In genomic region chr9:65675461-65676357, GRCm38 (mm10) we compare ENCODE assay signal across 8 mouse cellular contexts. TPM values are rescaled to one million over a fixed set of nuclear protein-coding genes. Genes with fewer than 3 reads are reported as not detected.
A peak's percentile ranks its signal among the peaks of the same experiment; 100 is the strongest.
DNase-seq lines count a peak whose midpoint lies in the region; ATAC-seq and TF ChIP-seq lines count a peak whose summit lies in the region.

No protein-coding gene starts in this region.

- peak overlapping the region; percentile 80 for H3K4me3 ChIP-seq in forebrain, embryonic 12.5 days (replicated peaks)
- H3K4me3 ChIP-seq in liver, embryonic 11.5 days (ENCODE audit: low read depth, low read length): peak overlapping the region; percentile 80
- H3K4me3 ChIP-seq in midbrain, postnatal 0 days (ENCODE audit: low read depth, low read length): peak overlapping the region; percentile 59

- DNase-seq in cerebellum, adult 11-12 months: peak; percentile 49
- no peak for DNase-seq in cerebellum, postnatal 36 days
- peak; percentile 53 for DNase-seq in 416B (ENCODE audit: low read depth)
- DNase-seq in liver, embryonic 11.5 days (ENCODE audit: low spot score): no peak
- no peak for DNase-seq in midbrain, postnatal 0 days (ENCODE audit: low spot score)
- DNase-seq in c-Kit-positive CD71-positive TER-119-positive erythroid progenitor cells, embryonic 14.5 days (ENCODE audit: low spot score): no peak
- DNase-seq in left cerebral cortex, postnatal 10 days (ENCODE audit: extremely low spot score in 1 of 2, low spot score in 2 of 2): no peak

- H3K36me3 ChIP-seq in forebrain, embryonic 12.5 days (replicated peaks): peaks cover 4% of the 10 kb centered on the region; the same call in 1 of the 2 replicates
- H3K36me3 ChIP-seq in liver, embryonic 11.5 days (ENCODE audit: control insufficient read depth, insufficient read depth, low read length): no peaks in the 10 kb centered on the region
- H3K36me3 ChIP-seq in midbrain, postnatal 0 days (ENCODE audit: insufficient read depth, low read length): no peaks in the 10 kb centered on the region

- TF ChIP-seq CTCF in midbrain, postnatal 0 days (IDR thresholded peaks at IDR 0.05): no peak

- no peaks in the 10 kb centered on the region for H3K9me3 ChIP-seq in forebrain, embryonic 12.5 days
- H3K9me3 ChIP-seq in liver, embryonic 11.5 days (ENCODE audit: control insufficient read depth, low read length): no peaks in the 10 kb centered on the region
- no peaks in the 10 kb centered on the region for H3K9me3 ChIP-seq in midbrain, postnatal 0 days (ENCODE audit: low read length)

- peak overlapping the region; percentile 63; the same call in 1 of the 2 replicates for H3K27ac ChIP-seq in forebrain, embryonic 12.5 days
- H3K27ac ChIP-seq in liver, embryonic 11.5 days (ENCODE audit: low read depth, low read length): no peak overlapping the region; the same call in 1 of the 2 replicates
- peak overlapping the region; percentile 80 for H3K27ac ChIP-seq in midbrain, postnatal 0 days (ENCODE audit: low read depth, low read length)

- H3K4me2 ChIP-seq in forebrain, embryonic 12.5 days: peak overlapping the region; percentile 84
- H3K4me2 ChIP-seq in liver, embryonic 11.5 days: peak overlapping the region; percentile 83
- peak overlapping the region; percentile 87 for H3K4me2 ChIP-seq in midbrain, postnatal 0 days (ENCODE audit: low read depth, low read length, poor library complexity, severe bottlenecking)

- peak overlapping the region; percentile 91 for H3K9ac ChIP-seq in forebrain, embryonic 12.5 days
- H3K9ac ChIP-seq in liver, embryonic 11.5 days (ENCODE audit: low read depth, low read length): peak overlapping the region; percentile 57
- peak overlapping the region; percentile 62 for H3K9ac ChIP-seq in midbrain, postnatal 0 days (replicated peaks; ENCODE audit: low read length, poor library complexity, severe bottlenecking)

- H3K27me3 ChIP-seq in forebrain, embryonic 12.5 days: no peaks in the 10 kb centered on the region
- no peaks in the 10 kb centered on the region for H3K27me3 ChIP-seq in liver, embryonic 11.5 days (replicated peaks; ENCODE audit: control insufficient read depth, insufficient read depth, low read length)
- H3K27me3 ChIP-seq in midbrain, postnatal 0 days (ENCODE audit: insufficient read depth, low read length): no peaks in the 10 kb centered on the region

- ATAC-seq in forebrain, embryonic 12.5 days (ENCODE audit: low FRiP score): peak; percentile 69; the same call in 1 of the 2 replicates
- peak; percentile 29 for ATAC-seq in liver, embryonic 11.5 days (replicated peaks; ENCODE audit: low FRiP score)
- peak; percentile 47 for ATAC-seq in midbrain, postnatal 0 days (ENCODE audit: low FRiP score)

- H3K4me1 ChIP-seq in forebrain, embryonic 12.5 days: peaks cover 43% of the 10 kb centered on the region
- H3K4me1 ChIP-seq in liver, embryonic 11.5 days (replicated peaks; ENCODE audit: control insufficient read depth, insufficient read depth, low read length): peaks cover 43% of the 10 kb centered on the region
- H3K4me1 ChIP-seq in midbrain, postnatal 0 days (ENCODE audit: insufficient read depth, low read length): peaks cover 25% of the 10 kb centered on the region

- 59% methylated on average over 8 of the region's 8 CpGs for WGBS in forebrain, embryonic 12.5 days
- 48% methylated on average over 8 of the region's 8 CpGs for WGBS in liver, embryonic 11.5 days
- WGBS in midbrain, postnatal 0 days: 51% methylated on average over 8 of the region's 8 CpGs

- intact Hi-C loops in left cerebral cortex, postnatal 10 days (cut with DNase I): no loop called here

RNA-seq across cellular contexts. Expression of gene Oaz2, which starts 7.9 kb away (rescaled TPM):
- 247 and 249 TPM in 2 replicates for polyA plus RNA-seq in forebrain, embryonic 12.5 days (2016; fragmentation: Nextera tagmentation; extraction: Ambion mirVana)
- 119 and 123 TPM in 2 replicates for polyA plus RNA-seq in liver, embryonic 11.5 days (2014; fragmentation: Nextera tagmentation; extraction: Ambion mirVana)
- total RNA-seq in midbrain, postnatal 0 days (2014; rRNA removed): 252 and 274 TPM in 2 replicates
- 382 and 399 TPM in 2 replicates for polyA plus RNA-seq in midbrain, postnatal 0 days (2015; fragmentation: Nextera tagmentation; extraction: Ambion mirVana)
- 100 to 1,000 TPM; 226 to 228 TPM for total RNA-seq in left cerebral cortex, postnatal 10 days (2021)

RNA-seq across cellular contexts. Expression of gene Rbpms2, which starts 46.3 kb away (rescaled TPM):
- 9.9 and 10.5 TPM in 2 replicates for polyA plus RNA-seq in forebrain, embryonic 12.5 days (2016; fragmentation: Nextera tagmentation; extraction: Ambion mirVana)
- polyA plus RNA-seq in liver, embryonic 11.5 days (2014; fragmentation: Nextera tagmentation; extraction: Ambion mirVana): 34.8 and 36.5 TPM in 2 replicates
- total RNA-seq in midbrain, postnatal 0 days (2014; rRNA removed): 3.1 and 5.8 TPM in 2 replicates
- polyA plus RNA-seq in midbrain, postnatal 0 days (2015; fragmentation: Nextera tagmentation; extraction: Ambion mirVana): 3.4 and 3.7 TPM in 2 replicates
- total RNA-seq in left cerebral cortex, postnatal 10 days (2021): 1 to 10 TPM; 1.6 to 1.8 TPM

Comparison
In these comparisons a context has a peak if more than half of its experiments do, and no peak if none do; other contexts are left out.
1. DNase-seq: peak in cerebellum, adult 11-12 months (single experiment) and 416B (single experiment); none in cerebellum, postnatal 36 days (0 of 2), liver, embryonic 11.5 days (single experiment), midbrain, postnatal 0 days (single experiment), c-Kit-positive CD71-positive TER-119-positive erythroid progenitor cells, embryonic 14.5 days (single experiment) and left cerebral cortex, postnatal 10 days (0 of 2).
2. Peak in every context shown above with its lines, with median percentiles within 50 percentile points of each other: ATAC-seq, H3K4me2 ChIP-seq, H3K4me3 ChIP-seq and H3K9ac ChIP-seq.